Mouse (Mus musculus): ENCODE data around the gene Ntmt1. TPM values are rescaled to one million over a fixed set of nuclear protein-coding genes. Genes with fewer than 3 reads are reported as not detected.

The Ntmt1 gene
- total RNA-seq (2023): 35.5 to 46.8 TPM (median 40.4 TPM) in 4 replicates

DNA sequence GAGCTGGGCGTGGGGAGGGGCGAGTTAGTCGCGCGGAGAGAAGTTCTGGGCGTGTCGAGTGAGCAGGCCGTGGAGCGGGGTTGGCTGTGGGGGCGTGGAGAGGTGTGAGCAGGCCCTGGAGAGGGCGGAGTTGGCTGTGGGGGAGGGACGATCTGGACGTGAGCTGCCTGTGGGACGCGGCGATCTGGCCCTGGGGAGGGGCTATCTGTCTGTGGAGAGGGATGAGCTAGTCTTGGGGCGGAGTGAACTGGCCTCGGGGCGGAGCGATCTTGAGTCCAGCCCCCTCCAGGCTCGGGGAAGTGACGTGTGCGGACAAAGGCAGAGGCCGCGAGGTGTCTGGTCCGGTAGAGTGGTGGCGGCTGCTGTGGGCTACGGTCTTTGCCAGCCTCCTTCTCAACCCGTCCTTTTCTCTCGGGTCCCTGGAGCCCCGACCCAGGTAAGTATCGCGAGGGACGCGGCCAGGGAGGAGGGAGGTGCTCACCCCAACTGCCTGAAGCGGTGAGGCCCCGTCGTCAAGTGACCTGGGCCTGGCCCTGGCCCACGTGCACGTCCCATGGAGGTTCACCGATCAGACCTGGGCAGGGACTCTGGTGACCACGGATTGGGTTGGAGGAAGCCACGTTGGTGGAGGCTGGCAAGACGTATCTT is at the start of gene Ntmt1:
Ntmt1 (plus strand) TSS at position 179 of the 648 bp plus-strand sequence.

DNA sequence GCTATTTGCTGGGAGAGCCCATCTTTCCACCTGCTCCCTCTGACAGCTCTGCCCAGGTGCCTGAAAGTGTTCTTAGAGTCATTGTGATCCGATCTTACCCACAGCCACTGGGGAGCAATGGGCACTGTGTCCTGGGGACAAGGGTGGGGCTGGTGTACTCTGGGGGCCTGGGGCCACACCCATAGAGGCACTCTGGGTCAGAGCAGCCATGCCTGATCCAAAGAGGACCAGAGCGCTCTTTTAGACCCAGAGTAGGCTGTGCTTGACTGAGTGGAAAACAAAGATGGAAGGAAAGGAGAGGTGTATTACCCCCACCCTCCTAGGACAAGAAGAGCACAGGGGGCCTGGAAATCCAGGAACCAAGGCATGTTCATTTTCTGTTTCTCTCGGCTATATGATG is 4.0 kb upstream of the Ntmt1 start, which contains the start of gene 1700001O22Rik:
1700001O22Rik (minus strand) TSS at position 58 of the 400 bp plus-strand sequence.

DNA sequence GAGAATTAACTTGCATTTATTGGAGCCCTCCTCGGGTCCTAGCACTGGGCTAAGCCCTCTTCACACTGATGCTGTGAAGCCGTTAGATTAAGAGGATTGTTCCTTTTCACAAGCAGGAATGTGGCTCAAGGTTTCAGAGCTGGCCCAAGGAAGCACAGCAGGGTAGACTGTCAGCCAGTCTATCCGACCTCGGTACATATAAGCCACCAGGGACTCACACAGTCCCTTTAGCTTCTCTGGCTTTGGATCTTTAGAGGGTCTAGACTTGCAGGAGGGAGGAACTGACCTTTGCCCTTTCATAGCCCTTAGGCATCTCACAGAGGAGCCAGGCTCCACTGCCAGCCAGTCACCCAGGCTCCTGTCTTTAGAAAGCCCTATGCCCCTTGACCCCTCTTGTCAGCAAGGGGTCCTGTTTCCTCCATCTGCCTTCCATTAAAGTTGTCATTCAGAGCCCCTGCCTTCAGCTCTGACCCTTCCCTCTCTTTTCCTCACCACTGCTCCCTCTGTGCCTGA is 22.7 kb downstream of the Ntmt1 start, which contains the start of gene Asb6:
Asb6 (minus strand) TSS at position 51 of the 513 bp plus-strand sequence.

DNA sequence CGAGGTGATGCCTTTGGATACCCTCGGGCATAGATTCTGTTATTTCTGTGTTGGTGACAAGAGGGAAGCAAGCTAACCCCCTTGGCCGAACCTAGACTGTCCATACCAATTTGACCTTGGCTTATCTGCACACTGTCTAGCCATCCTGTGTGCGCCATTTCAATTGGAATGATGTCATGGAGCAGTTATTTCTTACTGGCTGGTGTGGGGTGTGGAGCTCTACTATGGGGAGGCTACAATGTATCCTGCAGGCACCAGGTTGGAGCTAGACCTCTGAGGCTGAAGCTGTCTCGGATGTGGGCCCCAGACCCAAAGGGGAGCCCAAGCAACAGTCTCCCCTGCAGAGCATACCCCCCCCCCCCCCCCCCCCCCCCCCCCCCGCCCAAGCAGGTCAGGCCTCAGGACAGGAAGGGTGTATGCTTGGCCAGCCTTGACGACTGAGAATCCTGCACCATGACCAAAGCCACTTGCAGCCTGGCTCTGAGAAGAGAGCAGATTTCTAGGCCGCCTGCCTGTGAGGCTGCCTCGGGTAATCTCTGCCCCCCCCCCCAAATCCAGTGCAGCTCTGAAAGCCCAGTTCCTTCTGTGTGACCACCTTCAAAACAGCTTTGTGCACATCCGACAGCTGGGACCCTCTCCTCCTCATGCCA is 26.9 kb downstream of the Ntmt1 start, which contains the start of gene Prrx2:
Prrx2 (plus strand) TSS at position 600 of the 650 bp plus-strand sequence.

Other genes with a start within 250 kb of the Ntmt1 start
- gene Cstad, start 212.8 kb upstream of the Ntmt1 start, total RNA-seq (2023): 7.1 to 10.8 TPM (median 8.6 TPM) in 4 replicates
- gene 1700001O22Rik, start 4.2 kb upstream of the Ntmt1 start, total RNA-seq (2023): not detected in 4 replicates
- 32.2 to 35.5 TPM (median 33.9 TPM) in 4 replicates for gene Asb6, start 22.5 kb downstream of the Ntmt1 start, total RNA-seq (2023)
- gene Prrx2, start 27.1 kb downstream of the Ntmt1 start, total RNA-seq (2023): 0.61 TPM in 1 of 4 replicates, not detected in the others
- gene Ptges, start 122.0 kb downstream of the Ntmt1 start, total RNA-seq (2023): not detected in 4 replicates
- 46.9 to 52.8 TPM (median 51.6 TPM) in 4 replicates for gene Tor1b, start 145.1 kb downstream of the Ntmt1 start, total RNA-seq (2023)
- gene Tor1a, start 160.1 kb downstream of the Ntmt1 start, total RNA-seq (2023): 44.2 to 47.0 TPM (median 46.2 TPM) in 4 replicates
- 120 to 126 TPM (median 121 TPM) in 4 replicates for gene BC005624, start 174.4 kb downstream of the Ntmt1 start, total RNA-seq (2023)
- 14.6 to 22.0 TPM (median 20.3 TPM) in 4 replicates for gene Usp20, start 174.5 kb downstream of the Ntmt1 start, total RNA-seq (2023)